Mouse (Mus musculus): Measurements from ENCODE around the gene Cc2d1a.

The Cc2d1a gene

DNA sequence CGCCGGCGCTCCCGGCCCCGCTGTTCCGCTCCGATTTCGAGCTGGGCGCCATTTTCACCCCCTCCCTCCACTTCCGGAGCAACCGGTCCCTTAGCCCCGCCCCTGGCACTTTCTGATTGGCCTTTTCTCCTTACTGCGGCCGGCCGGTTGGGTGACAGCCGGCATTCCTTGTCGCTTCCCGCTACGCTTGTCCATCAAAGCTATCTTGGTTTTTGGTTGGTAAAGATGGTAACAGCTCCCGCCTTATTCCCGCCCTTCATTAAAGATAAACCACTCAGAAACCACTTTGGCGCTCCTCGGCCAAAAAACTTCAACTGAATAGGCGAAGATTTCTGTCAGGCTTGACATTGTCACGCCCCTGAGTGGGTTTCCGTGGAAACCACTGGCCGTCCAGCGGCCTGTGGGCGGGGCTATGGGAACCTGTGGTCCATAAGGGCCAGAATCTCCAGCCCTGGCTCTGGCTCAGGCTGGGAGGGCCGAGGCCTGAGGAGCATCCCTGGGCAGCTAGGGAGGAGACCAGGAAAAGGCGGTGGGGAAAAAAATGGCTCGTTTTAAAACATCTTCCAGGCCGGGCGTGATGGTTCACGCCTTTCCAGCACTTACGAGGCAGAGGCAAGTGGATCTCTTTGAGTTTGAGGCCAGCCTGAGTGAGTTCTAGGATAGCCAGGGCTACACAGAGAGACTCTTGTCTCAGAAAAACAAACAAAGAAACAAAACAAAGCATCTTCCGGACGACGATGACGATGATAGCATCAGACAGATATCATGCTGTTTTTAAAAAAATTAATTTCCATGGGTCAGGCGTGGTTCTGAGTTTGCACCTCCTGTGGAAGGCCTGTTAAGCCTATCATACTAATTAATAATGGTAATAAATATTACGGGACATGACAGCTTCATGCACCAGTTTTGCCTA lies 42.8 kb downstream of the Cc2d1a start, which contains the start of gene Dcaf15:
Gene Dcaf15, minus strand, starts transcription at position 72 of the 913 bp plus-strand sequence.
- peak; percentile 98 for DNase-seq (ENCODE audit: low spot score)

DNA sequence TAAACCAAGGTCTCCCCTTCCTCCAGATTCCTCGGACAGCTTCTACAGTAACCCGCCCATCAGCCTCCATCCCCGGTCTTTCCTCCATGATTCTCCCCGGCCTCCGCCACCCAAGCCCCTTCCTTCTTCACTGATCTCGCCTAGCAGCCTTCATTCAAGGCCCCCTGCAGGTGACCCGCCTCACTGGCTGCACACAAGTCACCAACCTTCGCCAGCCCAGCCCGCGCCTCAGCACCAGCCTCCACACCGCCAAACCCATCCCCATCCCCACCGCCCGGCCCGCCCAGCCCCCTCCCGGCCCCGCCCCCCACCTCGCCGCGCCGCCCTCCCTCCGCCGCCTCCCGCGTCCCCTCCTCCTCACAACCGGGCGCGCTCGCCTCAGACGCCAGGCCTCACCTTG lies 43.5 kb downstream of the Cc2d1a start:
- DNase-seq (ENCODE audit: low spot score), result peak; percentile 90

- DNase-seq (ENCODE audit: low spot score), result no peak
These were observed 44.1 kb downstream of the Cc2d1a start for GRCm38 (mm10) chr8:84103601-84104000.

DNA sequence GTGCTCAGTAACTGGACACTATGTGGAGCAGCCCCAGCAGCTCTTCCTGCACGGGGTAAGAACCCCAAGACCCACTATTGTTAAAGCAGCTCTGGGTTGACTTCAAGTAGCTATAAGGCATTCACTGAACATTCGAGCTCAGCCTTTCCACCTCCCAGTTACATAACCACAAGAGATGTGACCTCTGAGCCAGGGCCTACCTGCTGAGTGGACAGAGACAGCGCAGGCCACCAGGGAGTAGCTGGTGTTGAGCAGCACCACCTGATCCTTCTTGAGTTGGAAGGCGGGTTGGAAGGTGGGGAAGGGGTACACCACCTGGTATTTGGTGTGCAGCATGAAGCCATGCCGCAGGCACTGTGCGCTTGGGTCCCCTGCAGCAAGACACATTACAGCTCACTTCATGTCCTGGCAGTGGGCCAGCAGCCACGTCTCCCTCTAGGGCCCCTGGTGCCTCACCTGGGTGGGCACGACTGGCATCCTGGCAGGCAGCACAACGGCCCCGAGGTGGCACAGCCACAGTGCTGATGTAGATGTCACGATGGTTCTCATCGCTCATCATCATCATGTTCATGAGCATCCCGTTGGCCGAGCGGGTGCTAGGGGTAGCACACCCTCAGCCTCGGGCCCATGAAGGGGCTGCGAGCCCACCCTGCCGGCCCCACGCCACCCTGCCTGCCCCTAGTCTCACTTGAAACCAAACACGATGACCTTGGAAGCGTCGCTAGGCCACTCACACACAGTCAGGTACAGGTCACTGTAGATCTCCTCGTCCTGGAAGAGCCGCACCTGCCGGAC lies 46.1 kb downstream of the Cc2d1a start:
- DNase-seq (ENCODE audit: low spot score), result no peak

- DNase-seq (ENCODE audit: low spot score), result no peak
These were observed 49.4 kb downstream of the Cc2d1a start for GRCm38 (mm10) chr8:84098376-84098775.

DNA sequence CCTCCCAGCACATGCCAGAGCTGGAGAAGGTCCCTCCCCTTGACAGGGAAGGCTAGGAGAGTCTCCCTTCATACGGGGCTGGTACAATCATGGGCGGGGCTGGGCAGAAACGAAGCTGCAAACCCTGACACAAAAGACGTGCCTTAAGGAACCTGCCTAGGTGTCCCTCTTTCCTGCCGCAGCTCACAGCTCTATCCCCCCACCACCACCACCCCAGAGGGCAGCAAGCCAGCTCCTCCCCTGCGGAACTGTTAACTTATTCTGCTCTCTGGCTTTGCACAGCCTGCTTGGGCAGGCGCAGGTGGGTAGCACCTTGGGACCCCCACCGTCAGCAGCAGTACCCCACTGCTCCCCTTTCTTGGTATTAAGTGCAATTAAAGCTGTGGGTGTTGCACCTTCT lies 51.7 kb downstream of the Cc2d1a start:
- no peak for DNase-seq (ENCODE audit: low spot score)

- DNase-seq (ENCODE audit: low spot score), result no peak
These were observed 57.2 kb downstream of the Cc2d1a start for GRCm38 (mm10) chr8:84090585-84090984.

- DNase-seq (ENCODE audit: low spot score), result no peak
These were observed 58.5 kb downstream of the Cc2d1a start for GRCm38 (mm10) chr8:84089277-84089676.

GRCm38 (mm10) chr8:84087821-84088220 lies 59.9 kb downstream of the Cc2d1a start:
- DNase-seq (ENCODE audit: low spot score), result no peak

DNA sequence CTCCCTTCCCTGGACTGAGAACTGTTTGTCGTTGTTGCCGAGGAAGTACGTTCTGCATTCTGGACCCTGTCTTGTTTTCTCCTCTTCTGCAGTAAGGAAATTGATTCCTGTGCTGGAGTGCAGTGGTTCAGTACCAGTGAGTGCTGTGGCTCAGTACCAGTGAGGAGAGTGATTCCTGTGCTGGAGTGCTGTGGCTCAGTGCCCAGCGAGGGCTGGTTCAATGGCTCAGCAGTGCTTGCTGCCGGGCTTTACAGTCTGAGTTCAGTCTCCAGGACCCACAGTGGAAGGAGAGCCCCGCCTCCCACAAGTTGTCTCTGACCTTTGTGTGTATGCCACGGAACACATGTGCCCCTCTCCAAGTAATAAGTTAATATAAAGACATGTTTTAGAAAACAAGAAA lies 60.6 kb downstream of the Cc2d1a start:
- DNase-seq (ENCODE audit: low spot score), result no peak

DNA sequence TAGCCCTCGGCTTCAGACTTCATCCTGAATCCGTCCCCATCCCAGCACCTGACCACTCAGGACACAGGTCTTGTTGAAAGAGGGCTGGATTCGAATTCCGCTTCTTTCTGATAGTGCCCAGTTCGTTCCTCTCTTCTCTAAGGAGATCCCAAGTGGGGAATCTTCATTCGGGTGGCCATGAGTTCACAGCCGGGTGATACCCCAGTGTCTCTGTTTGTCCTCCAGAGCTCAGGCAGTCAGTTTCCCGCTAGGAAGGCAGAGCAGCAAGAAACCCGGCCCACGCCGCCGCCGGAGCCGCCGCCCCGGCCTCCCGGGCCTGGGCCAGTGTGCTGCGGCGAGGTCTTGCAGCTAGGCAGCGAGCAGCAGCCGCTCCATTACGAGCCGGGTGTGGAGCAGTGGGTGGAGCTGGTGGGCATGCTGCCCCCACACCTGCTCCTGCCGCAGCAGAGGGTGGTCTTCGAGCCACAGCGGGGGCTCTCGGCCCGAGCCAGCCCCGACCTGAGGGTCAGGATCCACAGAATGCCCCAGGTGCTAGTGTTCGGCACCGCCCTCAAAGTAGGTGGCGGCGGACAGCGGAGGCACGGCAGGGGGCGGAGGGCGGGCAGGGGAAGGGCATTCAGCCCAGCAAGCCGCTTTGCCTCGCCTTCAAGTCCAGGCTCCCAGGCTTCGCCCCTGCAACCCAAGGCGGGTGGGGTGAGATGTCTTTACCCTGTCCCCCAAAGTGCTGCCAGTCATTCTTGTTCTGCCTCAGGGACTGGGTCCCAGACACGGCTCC lies 63.2 kb downstream of the Cc2d1a start:
- DNase-seq (ENCODE audit: low spot score), result no peak

- DNase-seq (ENCODE audit: low spot score), result peak; percentile 91
These were observed 63.9 kb downstream of the Cc2d1a start for GRCm38 (mm10) chr8:84083829-84084241.

Data from embryo, embryonic 10 days (tissue).